Mouse (Mus musculus): Measurements from ENCODE around the gene Stx8. TPM values are rescaled to one million over a fixed set of nuclear protein-coding genes. Genes with fewer than 3 reads are reported as not detected.

Gene Stx8
- polyA plus RNA-seq, 1 experiment from 2014 or later: 47.2 TPM

- no peak for DNase-seq (ENCODE audit: extremely low spot score, low spot score)
- Histone ChIP-seq H3K9me3 (peaks cover 4% of the 10 kb centered on the region; the same call in 1 of the 2 replicates), H3K4me1 (peaks cover 7% of the 10 kb centered on the region; the same call in 1 of the 2 replicates), H3K27ac (no peak overlapping the region), H3K4me3 (no peak overlapping the region), H3K36me3 (replicated peaks) (no peaks in the 10 kb centered on the region), H3K27me3 (ENCODE audit: poor library complexity, severe bottlenecking) (no peaks in the 10 kb centered on the region)
- WGBS: 92% methylated on average over 12 of the region's 12 CpGs
These were observed 116.8 kb downstream of the Stx8 start for GRCm38 (mm10) chr11:68082756-68083155.

DNA sequence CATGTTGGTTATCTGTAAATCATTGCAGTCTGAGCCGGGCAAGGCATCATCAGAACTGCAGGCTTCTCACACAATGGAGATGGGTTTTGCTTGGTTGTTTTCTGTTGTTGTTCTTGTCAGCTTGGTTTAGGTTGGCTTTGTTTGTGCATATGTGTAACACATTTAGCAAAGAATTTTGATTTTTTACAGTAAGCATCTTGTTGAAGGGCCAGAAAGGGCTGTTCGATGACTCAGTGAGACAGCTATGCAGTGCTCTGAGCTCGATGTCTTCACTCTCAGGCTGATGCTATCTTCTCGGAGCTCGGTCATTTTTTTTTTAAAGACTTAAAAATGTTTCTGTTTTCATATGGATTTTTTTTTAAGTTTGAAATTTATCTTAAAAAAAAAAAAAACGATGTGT lies 117.6 kb downstream of the Stx8 start:
- Histone ChIP-seq H3K9me3 (peaks cover 4% of the 10 kb centered on the region; the same call in 1 of the 2 replicates), H3K4me1 (peaks cover 5% of the 10 kb centered on the region; the same call in 1 of the 2 replicates), H3K27me3 (ENCODE audit: poor library complexity, severe bottlenecking) (no peaks in the 10 kb centered on the region), H3K27ac (no peak overlapping the region), H3K36me3 (replicated peaks) (no peaks in the 10 kb centered on the region), H3K4me3 (no peak overlapping the region)
- DNase-seq (ENCODE audit: extremely low spot score, low spot score): no peak
- WGBS: 92% methylated on average over 6 of the region's 6 CpGs

DNA sequence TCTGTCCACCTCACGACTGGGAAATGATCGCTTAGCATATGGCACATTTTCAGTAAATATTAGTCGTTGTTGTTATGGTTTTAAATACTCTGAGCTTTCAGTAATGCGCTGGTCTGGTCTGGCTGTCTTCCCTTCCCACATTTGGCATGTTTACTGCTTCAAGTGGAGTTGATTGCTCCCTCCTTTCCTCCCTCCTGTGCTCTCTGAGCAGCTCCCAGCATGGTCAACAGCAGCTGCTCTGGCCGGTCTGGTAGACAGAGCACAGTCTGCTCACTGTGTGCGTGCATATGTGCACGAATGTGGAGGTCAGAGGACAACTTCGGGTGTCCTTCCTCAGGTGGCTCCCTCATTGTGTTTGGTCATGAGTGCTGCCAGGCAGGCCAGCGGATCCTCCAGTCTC lies 120.2 kb downstream of the Stx8 start:
- H3K4me3 ChIP-seq: no peak overlapping the region
- H3K27me3 ChIP-seq (ENCODE audit: poor library complexity, severe bottlenecking): no peaks in the 10 kb centered on the region
- WGBS: 92% methylated on average over 9 of the region's 9 CpGs
- DNase-seq (ENCODE audit: extremely low spot score, low spot score): no peak
- peaks cover 18% of the 10 kb centered on the region for H3K4me1 ChIP-seq
- H3K9me3 ChIP-seq: peaks cover 2% of the 10 kb centered on the region; the same call in 1 of the 2 replicates
- no peaks in the 10 kb centered on the region for H3K36me3 ChIP-seq (replicated peaks)
- H3K27ac ChIP-seq: no peak overlapping the region

GRCm38 (mm10) chr11:68089426-68089825 lies 123.4 kb downstream of the Stx8 start:
- no peak for DNase-seq (ENCODE audit: extremely low spot score, low spot score)
- 88% methylated on average over 9 of the region's 9 CpGs for WGBS

GRCm38 (mm10) chr11:68089885-68090592 lies 124.0 kb downstream of the Stx8 start:
- DNase-seq (ENCODE audit: extremely low spot score, low spot score): no peak
- Histone ChIP-seq H3K27ac (peak overlapping the region; percentile 63; the same call in 1 of the 2 replicates), H3K9me3 (no peaks in the 10 kb centered on the region), H3K4me1 (peaks cover 18% of the 10 kb centered on the region), H3K36me3 (replicated peaks) (no peaks in the 10 kb centered on the region), H3K27me3 (ENCODE audit: poor library complexity, severe bottlenecking) (no peaks in the 10 kb centered on the region), H3K4me3 (no peak overlapping the region)
- 64% methylated on average over 13 of the region's 13 CpGs for WGBS

More at GRCm38 (mm10) chr11:68089426-68089825, 123.4 kb downstream of the Stx8 start:
- peak overlapping the region; percentile 63; the same call in 1 of the 2 replicates for H3K27ac ChIP-seq
- H3K9me3 ChIP-seq: no peaks in the 10 kb centered on the region
- no peak overlapping the region for H3K4me3 ChIP-seq
- H3K36me3 ChIP-seq (replicated peaks): no peaks in the 10 kb centered on the region
- H3K4me1 ChIP-seq: peaks cover 18% of the 10 kb centered on the region
- no peaks in the 10 kb centered on the region for H3K27me3 ChIP-seq (ENCODE audit: poor library complexity, severe bottlenecking)

GRCm38 (mm10) chr11:68091975-68092759 lies 126.2 kb downstream of the Stx8 start:
- H3K4me1 ChIP-seq: peaks cover 18% of the 10 kb centered on the region
- no peak overlapping the region for H3K4me3 ChIP-seq
- 76% methylated on average over 3 of the region's 3 CpGs for WGBS
- DNase-seq (ENCODE audit: extremely low spot score, low spot score): no peak
- H3K27ac ChIP-seq: no peak overlapping the region
- no peaks in the 10 kb centered on the region for H3K36me3 ChIP-seq (replicated peaks)
- no peaks in the 10 kb centered on the region for H3K9me3 ChIP-seq
- no peaks in the 10 kb centered on the region for H3K27me3 ChIP-seq (ENCODE audit: poor library complexity, severe bottlenecking)

DNA sequence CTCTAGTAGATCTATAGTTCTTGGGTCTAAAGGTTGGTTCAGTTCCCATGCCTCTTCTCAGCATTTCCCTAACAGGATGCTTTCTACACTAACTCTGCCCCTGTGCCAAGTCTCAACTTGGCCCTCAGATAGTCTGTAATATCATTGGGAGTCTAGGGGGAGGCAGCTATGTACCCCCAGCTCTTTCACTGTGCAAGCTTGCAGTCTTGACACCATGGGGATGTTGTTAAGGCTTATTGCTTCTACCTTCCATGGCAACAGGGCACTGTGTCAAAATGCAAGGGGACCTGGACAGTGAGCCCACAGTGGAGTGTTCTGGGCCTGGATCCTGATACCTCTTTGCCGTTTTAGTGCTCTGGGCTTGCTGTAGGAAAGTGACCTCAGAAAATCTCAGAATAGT lies 135.6 kb downstream of the Stx8 start:
- no peaks in the 10 kb centered on the region for H3K27me3 ChIP-seq (ENCODE audit: poor library complexity, severe bottlenecking)
- H3K4me3 ChIP-seq: no peak overlapping the region
- H3K4me1 ChIP-seq: peaks cover 4% of the 10 kb centered on the region; the same call in 1 of the 2 replicates
- H3K36me3 ChIP-seq (replicated peaks): no peaks in the 10 kb centered on the region
- H3K9me3 ChIP-seq: no peaks in the 10 kb centered on the region
- no peak for DNase-seq (ENCODE audit: extremely low spot score, low spot score)
- no peak overlapping the region for H3K27ac ChIP-seq
- 89% methylated on average over 1 of the region's 1 CpGs for WGBS

GRCm38 (mm10) chr11:68103480-68103879 lies 137.5 kb downstream of the Stx8 start:
- H3K27ac ChIP-seq: no peak overlapping the region
- 88% methylated on average over 4 of the region's 4 CpGs for WGBS
- DNase-seq (ENCODE audit: extremely low spot score, low spot score): no peak
- H3K27me3 ChIP-seq (ENCODE audit: poor library complexity, severe bottlenecking): no peaks in the 10 kb centered on the region
- H3K4me1 ChIP-seq: no peaks in the 10 kb centered on the region
- no peak overlapping the region for H3K4me3 ChIP-seq
- H3K36me3 ChIP-seq (replicated peaks): no peaks in the 10 kb centered on the region
- H3K9me3 ChIP-seq: no peaks in the 10 kb centered on the region

DNA sequence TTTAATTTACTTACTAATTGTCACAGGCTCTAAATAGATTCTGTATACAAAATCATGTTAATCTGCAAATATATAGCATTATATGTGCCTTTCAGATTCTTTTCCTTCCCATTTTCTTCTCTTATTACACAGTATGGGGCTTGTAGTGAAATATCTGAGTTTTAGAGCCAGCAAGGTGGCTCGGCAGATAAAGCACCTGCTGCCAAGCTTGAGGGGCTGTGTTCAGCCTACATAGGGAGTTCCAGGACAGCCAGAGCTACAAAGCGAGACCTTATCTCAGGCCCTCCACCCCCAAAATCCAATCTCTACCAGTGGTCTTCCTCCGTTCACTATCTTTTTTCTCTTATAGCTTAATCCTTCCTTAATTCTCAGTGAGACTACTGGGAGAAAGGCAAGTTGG lies 140.1 kb downstream of the Stx8 start:
- H3K9me3 ChIP-seq: no peaks in the 10 kb centered on the region
- WGBS: 91% methylated on average over 3 of the region's 3 CpGs
- no peak overlapping the region for H3K4me3 ChIP-seq
- H3K4me1 ChIP-seq: no peaks in the 10 kb centered on the region
- H3K27me3 ChIP-seq (ENCODE audit: poor library complexity, severe bottlenecking): no peaks in the 10 kb centered on the region
- no peak for DNase-seq (ENCODE audit: extremely low spot score, low spot score)
- no peaks in the 10 kb centered on the region for H3K36me3 ChIP-seq (replicated peaks)
- no peak overlapping the region for H3K27ac ChIP-seq

DNA sequence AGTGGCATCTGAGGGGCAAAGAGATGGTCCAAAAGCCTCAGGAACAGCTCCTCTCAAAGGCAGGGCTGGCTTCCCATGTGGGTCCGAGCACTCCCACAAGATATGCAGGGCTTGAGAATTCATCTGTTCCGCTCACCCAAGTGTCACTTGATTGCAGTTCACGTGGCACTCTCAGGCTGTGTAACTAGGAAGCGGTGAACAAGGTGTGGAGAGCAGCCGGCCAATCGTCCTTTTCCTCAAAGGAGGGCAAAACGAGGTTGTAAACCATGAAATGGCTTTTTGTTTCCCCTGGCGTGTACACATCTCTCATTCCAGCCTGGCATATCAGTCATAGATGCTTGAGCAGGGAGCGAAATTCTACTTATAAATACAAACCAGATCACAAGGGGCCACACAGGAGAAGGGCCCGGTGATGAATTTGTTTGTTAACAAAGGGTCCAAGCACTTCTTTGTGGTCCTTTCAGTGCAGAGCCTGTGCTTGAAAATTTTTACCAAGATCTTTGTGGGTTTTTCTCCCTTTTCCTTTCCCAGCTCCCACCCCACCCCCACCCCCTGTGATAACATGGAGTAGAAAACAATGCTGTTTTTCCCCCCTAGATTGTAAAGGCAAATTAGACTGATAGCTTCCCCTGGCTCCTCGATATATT lies 147.6 kb downstream of the Stx8 start:
- WGBS: 47% methylated on average over 11 of the region's 11 CpGs
- no peak for DNase-seq (ENCODE audit: extremely low spot score, low spot score)
- Histone ChIP-seq H3K27ac (peak overlapping the region; percentile 65), H3K4me1 (peaks cover 20% of the 10 kb centered on the region), H3K4me3 (no peak overlapping the region), H3K27me3 (ENCODE audit: poor library complexity, severe bottlenecking) (no peaks in the 10 kb centered on the region), H3K9me3 (no peaks in the 10 kb centered on the region), H3K36me3 (replicated peaks) (no peaks in the 10 kb centered on the region)

GRCm38 (mm10) chr11:68114202-68114601 lies 148.2 kb downstream of the Stx8 start:
- WGBS: 23% methylated on average over 6 of the region's 6 CpGs
- Histone ChIP-seq H3K4me1 (peaks cover 20% of the 10 kb centered on the region), H3K27ac (peak overlapping the region; percentile 65)

GRCm38 (mm10) chr11:68116157-68116556 lies 150.2 kb downstream of the Stx8 start:
- no peak overlapping the region for H3K27ac ChIP-seq
- 68% methylated on average over 4 of the region's 4 CpGs for WGBS
- no peak overlapping the region for H3K4me3 ChIP-seq
- DNase-seq (ENCODE audit: extremely low spot score, low spot score): no peak
- peaks cover 13% of the 10 kb centered on the region for H3K27me3 ChIP-seq (ENCODE audit: poor library complexity, severe bottlenecking)
- H3K4me1 ChIP-seq: peaks cover 32% of the 10 kb centered on the region
- H3K36me3 ChIP-seq (replicated peaks): no peaks in the 10 kb centered on the region
- no peaks in the 10 kb centered on the region for H3K9me3 ChIP-seq

More at GRCm38 (mm10) chr11:68114202-68114601, 148.2 kb downstream of the Stx8 start:
- H3K4me3 ChIP-seq: no peak overlapping the region
- no peaks in the 10 kb centered on the region for H3K9me3 ChIP-seq
- no peaks in the 10 kb centered on the region for H3K36me3 ChIP-seq (replicated peaks)
- DNase-seq (ENCODE audit: extremely low spot score, low spot score): no peak
- H3K27me3 ChIP-seq (ENCODE audit: poor library complexity, severe bottlenecking): no peaks in the 10 kb centered on the region
